Mouse (Mus musculus) bone marrow, adult 2 months (tissue): ENCODE measurements around the gene Nceh1.

ENCODE experiments used
- CTCF ChIP-seq: fragments of 200-500 bp; IDR thresholded peaks from 2 replicates; pipeline ENCODE4 v1.5.1; 2011; ENCODE audit warnings: low read length, control low read depth; ENCODE audit not compliant: control insufficient read depth, insufficient read depth
- POLR2A ChIP-seq: fragments of 200-500 bp; IDR thresholded peaks from 2 replicates; pipeline ENCODE4 v1.6.1; 2011; ENCODE audit warnings: low read depth, mild to moderate bottlenecking, control low read depth, low read length, borderline replicate concordance; ENCODE audit not compliant: control insufficient read depth

- TF ChIP-seq CTCF (no peak), POLR2A (no peak)
Measured at GRCm38 (mm10) chr3:27170257-27170656, 12.5 kb upstream of the Nceh1 start.
